21 mouse cellular contexts compared by ENCODE assay signal in the genomic region with DNA sequence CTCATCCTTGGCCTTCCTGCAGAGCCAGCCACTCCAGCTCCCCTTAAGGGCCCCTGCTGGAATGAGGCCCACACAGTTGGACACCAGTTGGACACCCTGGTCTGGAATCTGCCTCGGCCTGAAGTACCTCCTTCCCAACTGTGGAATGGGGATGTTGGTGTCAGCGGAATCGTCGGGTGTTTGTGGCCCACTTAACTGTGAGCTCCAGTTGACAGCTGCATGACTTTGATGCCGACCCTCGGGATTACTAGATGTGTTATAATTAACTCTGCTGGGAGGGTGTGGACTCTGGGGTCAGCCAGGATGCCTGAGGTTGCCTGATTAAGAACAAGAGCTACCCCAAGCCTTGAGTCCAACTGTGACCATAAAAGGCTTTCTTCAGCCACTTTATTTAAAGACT. TPM values are rescaled to one million over a fixed set of nuclear protein-coding genes. Genes with fewer than 3 reads are reported as not detected.
DNase-seq lines count a peak whose midpoint lies in the region; ATAC-seq and TF ChIP-seq lines count a peak whose summit lies in the region.
"Had no signal": no experiment of that assay in that cellular context is flagged by ENCODE, and none has a peak within 500 bp of the region (broad histone marks: within the 10 kb centered on the region; RNA-seq: fewer than 3 reads in every experiment).

No protein-coding gene starts in this region.

- WGBS in lung, embryonic 15.5 days, result 31% methylated on average over 6 of the region's 6 CpGs
- WGBS in heart, embryonic 16.5 days, result 18% methylated on average over 6 of the region's 6 CpGs
- 30% methylated on average over 6 of the region's 6 CpGs for WGBS in stomach, postnatal 0 days

- H3K4me1 ChIP-seq in lung, embryonic 15.5 days, result peaks cover 22% of the 10 kb centered on the region
- peaks cover 28% of the 10 kb centered on the region for H3K4me1 ChIP-seq in heart, embryonic 16.5 days (ENCODE audit: control insufficient read depth, insufficient read depth, low read length)
- no peaks in the 10 kb centered on the region for H3K4me1 ChIP-seq in stomach, postnatal 0 days (replicated peaks; ENCODE audit: control insufficient read depth, insufficient read depth)
- H3K4me1 ChIP-seq: liver, embryonic 12.5 days had no signal

- no peak; the same call in 1 of the 2 replicates for ATAC-seq in lung, embryonic 15.5 days (ENCODE audit: borderline replicate concordance, extremely low read depth, low FRiP score, low TSS enrichment)
- peak; percentile 65 for ATAC-seq in heart, embryonic 16.5 days (replicated peaks; ENCODE audit: extremely low read depth, insufficient read depth, low FRiP score)
- ATAC-seq in stomach, postnatal 0 days (ENCODE audit: low FRiP score, low TSS enrichment), result no peak
- ATAC-seq: activated CD4-positive, CD25-positive, alpha-beta regulatory T cell, adult 4 months; hindbrain, embryonic 16.5 days; liver, embryonic 12.5 days; midbrain, embryonic 16.5 days had no signal

- H3K4me3 ChIP-seq in lung, embryonic 15.5 days, result no peak overlapping the region
- H3K4me3 ChIP-seq in heart, embryonic 16.5 days (ENCODE audit: low read length), result no peak overlapping the region
- no peak overlapping the region for H3K4me3 ChIP-seq in stomach, postnatal 0 days (ENCODE audit: low read depth, low read length)
- H3K4me3 ChIP-seq: liver, embryonic 12.5 days had no signal

- H3K27ac ChIP-seq in lung, embryonic 15.5 days, result peak overlapping the region; percentile 19; the same call in 1 of the 2 replicates
- H3K27ac ChIP-seq in heart, embryonic 16.5 days (ENCODE audit: low read length), result peak overlapping the region; percentile 74
- H3K27ac ChIP-seq in stomach, postnatal 0 days (replicated peaks), result peak overlapping the region; percentile 59; the same call in 1 of the 2 replicates
- H3K27ac ChIP-seq: liver, embryonic 12.5 days had no signal

- no peak for TF ChIP-seq EP300 in stomach, postnatal 0 days (optimal IDR thresholded peaks at IDR 0.05)

- no peaks in the 10 kb centered on the region for H3K36me3 ChIP-seq in lung, embryonic 15.5 days
- H3K36me3 ChIP-seq in heart, embryonic 16.5 days (ENCODE audit: control insufficient read depth, insufficient read depth), result no peaks in the 10 kb centered on the region
- H3K36me3 ChIP-seq in stomach, postnatal 0 days (ENCODE audit: control insufficient read depth, insufficient read depth, low read length), result no peaks in the 10 kb centered on the region
- H3K36me3 ChIP-seq: liver, embryonic 12.5 days had no signal

- no peak overlapping the region for H3K4me2 ChIP-seq in lung, embryonic 15.5 days
- no peak overlapping the region for H3K4me2 ChIP-seq in heart, embryonic 16.5 days (ENCODE audit: low read depth, low read length)
- no peak overlapping the region for H3K4me2 ChIP-seq in stomach, postnatal 0 days (replicated peaks; ENCODE audit: low read depth)
- H3K4me2 ChIP-seq: liver, embryonic 12.5 days had no signal

- no peaks in the 10 kb centered on the region for H3K9me3 ChIP-seq in lung, embryonic 15.5 days
- H3K9me3 ChIP-seq in heart, embryonic 16.5 days (replicated peaks; ENCODE audit: control insufficient read depth, low read length), result no peaks in the 10 kb centered on the region
- H3K9me3 ChIP-seq in stomach, postnatal 0 days (ENCODE audit: control insufficient read depth, low read length), result no peaks in the 10 kb centered on the region
- H3K9me3 ChIP-seq: liver, embryonic 12.5 days had no signal

- no peak for TF ChIP-seq CTCF in stomach, postnatal 0 days (IDR thresholded peaks at IDR 0.05; ENCODE audit: low read depth)

- intact Hi-C loops in heart, postnatal 25 days (cut with DNase I), result no loop called here

- no peak overlapping the region for H3K9ac ChIP-seq in lung, embryonic 15.5 days
- peak overlapping the region; percentile 33; the same call in 1 of the 2 replicates for H3K9ac ChIP-seq in heart, embryonic 16.5 days (ENCODE audit: low read length)
- no peak overlapping the region for H3K9ac ChIP-seq in stomach, postnatal 0 days (ENCODE audit: low read length)
- H3K9ac ChIP-seq: liver, embryonic 12.5 days had no signal

- peak; percentile 85 for DNase-seq in heart, adult 11 months
- DNase-seq in heart, postnatal 25 days (ENCODE audit: low spot score), result no peak
- DNase-seq in lung, postnatal 36 days, result no peak
- DNase-seq in stomach, postnatal 0 days (ENCODE audit: low spot score), result no peak
- no peak for DNase-seq in left cerebral cortex, adult 8-10 months (ENCODE audit: low spot score in 2 of 2)
- DNase-seq in ovary, postnatal 10 days (ENCODE audit: low spot score), result no peak
- DNase-seq: adrenal gland, postnatal 36 days; cerebellum, postnatal 14 days; kidney, adult 11 months; kidney, postnatal 14 days; thymus, adult 2 months had no signal

- H3K27me3 ChIP-seq in lung, embryonic 15.5 days, result no peaks in the 10 kb centered on the region
- H3K27me3 ChIP-seq in heart, embryonic 16.5 days (ENCODE audit: control insufficient read depth, insufficient read depth, low read length), result no peaks in the 10 kb centered on the region
- H3K27me3 ChIP-seq in stomach, postnatal 0 days (ENCODE audit: control insufficient read depth, insufficient read depth, low read length), result no peaks in the 10 kb centered on the region
- H3K27me3 ChIP-seq: CH12.LX; liver, embryonic 12.5 days had no signal

RNA-seq across cellular contexts. Expression of a gene that starts 53.4 kb away (rescaled TPM):
- total RNA-seq in heart, postnatal 25 days (2021), result not detected
- polyA plus RNA-seq in lung, embryonic 15.5 days (2015; fragmentation: Nextera tagmentation; extraction: Ambion mirVana), result not detected in 2 replicates
- 0.21 TPM in 1 of 2 replicates, not detected in the other for polyA plus RNA-seq in heart, embryonic 16.5 days (2015; fragmentation: Nextera tagmentation; extraction: Ambion mirVana)
- 0.12 and 0.24 TPM in 2 replicates for polyA plus RNA-seq in stomach, postnatal 0 days (2015; fragmentation: Nextera tagmentation; extraction: Ambion mirVana)
- under 1 TPM in 1 of 4 experiments, not detected in 3; 0.27 TPM for total RNA-seq in left cerebral cortex, adult 8-10 months (2022)
- total RNA-seq: adrenal gland, postnatal 36 days; megakaryocyte progenitor cell, adult 5-6 weeks had no signal
- polyA plus RNA-seq: activated CD4-positive, CD25-positive, alpha-beta regulatory T cell, adult 4 months; gonadal fat pad, adult 2 months; liver, embryonic 12.5 days; neural tube, embryonic 11.5 days had no signal

Comparison
In these comparisons a context has a peak if more than half of its experiments do, and no peak if none do; other contexts are left out.
1. H3K27ac ChIP-seq: peak in every context shown above with its lines; median percentile 74 in heart, embryonic 16.5 days; 59 in stomach, postnatal 0 days; 19 in lung, embryonic 15.5 days.